Mouse (Mus musculus): ENCODE data around the gene Fam8a1.

- TF ChIP-seq CTCF (IDR thresholded peaks at IDR 0.05), result no peak
- TF ChIP-seq EP300 (IDR thresholded peaks at IDR 0.05; ENCODE audit: insufficient read depth, low read depth, low read length), result no peak
Measured at GRCm38 (mm10) chr13:46652671-46653070, 16.7 kb upstream of the Fam8a1 start.

Data from heart, adult 2 months (tissue).